Mouse (Mus musculus): ENCODE measurements at regions not wholly inside any gene's neighbourhood (a gene's known extent, or its start where the extent isn't known, plus 50 kb on each side); places are given as distances from the start of the nearest gene placed in this dataset.

DNA sequence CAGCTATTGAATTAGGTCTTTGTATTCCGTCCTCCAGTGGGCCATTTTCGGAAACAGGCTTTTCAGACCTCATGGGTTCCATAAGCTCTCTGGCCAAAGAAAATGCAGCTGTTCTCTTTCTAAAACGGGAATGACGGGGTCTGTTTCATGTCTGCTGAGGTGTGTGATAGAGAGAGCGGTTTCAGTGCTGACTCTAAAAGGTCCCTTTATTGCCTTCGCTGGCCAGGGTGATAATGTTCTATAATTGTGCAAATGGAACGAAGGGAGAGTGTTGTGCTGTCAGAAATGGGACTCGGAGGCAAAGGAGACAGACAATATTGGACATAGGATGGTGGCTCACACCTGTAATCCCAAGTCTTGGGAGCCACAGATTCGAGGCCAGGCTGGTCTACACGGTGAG, 53.5 kb upstream of the Osbpl8 start:
- no peak for ATAC-seq (ENCODE audit: insufficient number of reproducible peaks, low FRiP score, low TSS enrichment)

DNA sequence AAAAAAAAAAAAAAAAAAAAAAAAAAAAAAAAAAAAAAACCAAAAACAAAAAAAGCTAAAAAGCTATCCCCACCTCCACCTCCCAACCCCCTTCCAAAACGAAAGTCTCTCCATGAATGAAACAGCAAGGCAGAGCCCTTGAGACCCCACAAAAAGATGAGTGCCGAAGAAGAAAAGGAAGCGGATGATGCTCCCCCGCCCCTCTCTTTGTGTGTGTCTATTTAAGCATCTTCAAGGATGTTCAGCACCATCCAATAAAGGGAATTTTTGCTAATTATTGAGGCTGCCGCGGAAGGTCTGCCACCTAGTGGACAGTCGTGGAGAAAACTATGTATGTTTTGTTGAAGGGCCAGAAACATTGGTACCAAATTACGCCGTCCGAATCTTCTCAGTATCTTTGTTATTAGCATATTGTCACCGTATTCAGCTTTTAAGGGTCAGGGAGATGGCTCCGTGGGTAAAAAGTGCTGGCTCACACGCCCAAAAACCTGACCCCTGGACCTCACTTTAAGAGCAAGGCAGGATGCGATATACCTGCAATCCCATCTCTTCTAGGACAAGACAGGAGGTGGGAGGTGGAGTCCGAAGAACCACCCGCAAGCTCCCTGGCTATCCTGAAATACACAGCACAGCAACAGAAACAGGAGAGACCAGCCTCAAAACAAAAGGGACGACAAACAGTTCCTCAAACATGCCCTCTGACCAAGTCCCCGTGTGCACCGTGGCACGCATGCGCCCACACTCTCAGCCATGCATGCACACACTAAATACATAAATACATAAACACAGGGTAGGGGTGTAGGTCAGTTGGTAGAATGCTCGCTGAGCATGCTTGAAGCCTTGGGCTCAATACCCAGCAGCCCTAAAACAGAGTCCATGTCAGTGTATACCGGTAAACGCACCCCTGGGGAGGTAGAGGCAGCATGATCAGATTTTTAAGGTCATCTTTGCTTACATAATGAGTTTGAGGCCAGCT, 55.6 kb upstream of the Osbpl8 start:
- peak; percentile 76 for ATAC-seq (ENCODE audit: insufficient number of reproducible peaks, low FRiP score, low TSS enrichment)

GRCm38 (mm10) chr10:111107852-111108251, 56.7 kb upstream of the Osbpl8 start:
- no peak for ATAC-seq (ENCODE audit: insufficient number of reproducible peaks, low FRiP score, low TSS enrichment)

DNA sequence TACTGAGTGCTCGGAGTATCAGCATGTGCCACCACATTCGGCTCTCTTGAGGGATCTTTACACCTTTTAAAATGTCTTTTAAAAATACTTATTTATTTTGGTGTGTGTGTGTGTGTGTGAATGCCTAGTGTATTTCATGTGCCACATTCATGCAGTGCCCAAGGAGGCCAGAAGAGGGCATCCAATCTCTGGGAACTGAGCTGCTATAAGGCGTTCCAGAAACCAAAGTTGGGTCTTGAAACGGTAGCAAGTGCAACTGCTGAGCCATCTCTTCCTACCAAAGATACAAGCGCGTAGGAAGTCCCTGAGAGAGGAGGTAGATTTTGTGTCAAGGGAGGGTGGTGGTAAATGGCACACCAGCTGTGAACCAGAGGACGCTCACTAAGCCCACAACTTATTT, 57.2 kb upstream of the Osbpl8 start:
- ATAC-seq (ENCODE audit: insufficient number of reproducible peaks, low FRiP score, low TSS enrichment): no peak

GRCm38 (mm10) chr10:111106411-111106810, 58.1 kb upstream of the Osbpl8 start:
- no peak for ATAC-seq (ENCODE audit: insufficient number of reproducible peaks, low FRiP score, low TSS enrichment)

- no peak for ATAC-seq (ENCODE audit: insufficient number of reproducible peaks, low FRiP score, low TSS enrichment)
Observed at GRCm38 (mm10) chr10:111105662-111106061, 58.9 kb upstream of the Osbpl8 start.

GRCm38 (mm10) chr10:111103512-111103911, 61.0 kb upstream of the Osbpl8 start:
- no peak for ATAC-seq (ENCODE audit: insufficient number of reproducible peaks, low FRiP score, low TSS enrichment)

DNA sequence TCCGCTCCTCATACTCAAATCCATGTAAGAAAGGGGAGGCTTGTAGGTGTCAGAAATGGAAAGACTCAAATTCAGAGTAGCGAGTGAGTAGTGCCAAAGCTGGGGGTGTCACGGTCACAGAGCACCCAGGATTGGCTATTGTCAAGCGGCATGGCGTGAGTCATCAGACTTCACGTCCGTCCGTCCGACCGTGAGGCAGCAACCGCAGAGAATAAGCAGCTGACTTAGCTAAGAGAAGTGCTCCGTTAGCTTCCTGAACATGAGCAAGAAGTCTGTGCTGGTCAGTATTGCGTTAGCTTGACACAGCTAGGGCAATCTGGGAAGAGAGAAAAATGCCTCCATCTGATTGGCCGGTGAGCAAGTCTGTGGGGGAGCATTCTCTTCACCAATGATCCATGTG, 61.5 kb upstream of the Osbpl8 start:
- ATAC-seq (ENCODE audit: insufficient number of reproducible peaks, low FRiP score, low TSS enrichment): no peak

DNA sequence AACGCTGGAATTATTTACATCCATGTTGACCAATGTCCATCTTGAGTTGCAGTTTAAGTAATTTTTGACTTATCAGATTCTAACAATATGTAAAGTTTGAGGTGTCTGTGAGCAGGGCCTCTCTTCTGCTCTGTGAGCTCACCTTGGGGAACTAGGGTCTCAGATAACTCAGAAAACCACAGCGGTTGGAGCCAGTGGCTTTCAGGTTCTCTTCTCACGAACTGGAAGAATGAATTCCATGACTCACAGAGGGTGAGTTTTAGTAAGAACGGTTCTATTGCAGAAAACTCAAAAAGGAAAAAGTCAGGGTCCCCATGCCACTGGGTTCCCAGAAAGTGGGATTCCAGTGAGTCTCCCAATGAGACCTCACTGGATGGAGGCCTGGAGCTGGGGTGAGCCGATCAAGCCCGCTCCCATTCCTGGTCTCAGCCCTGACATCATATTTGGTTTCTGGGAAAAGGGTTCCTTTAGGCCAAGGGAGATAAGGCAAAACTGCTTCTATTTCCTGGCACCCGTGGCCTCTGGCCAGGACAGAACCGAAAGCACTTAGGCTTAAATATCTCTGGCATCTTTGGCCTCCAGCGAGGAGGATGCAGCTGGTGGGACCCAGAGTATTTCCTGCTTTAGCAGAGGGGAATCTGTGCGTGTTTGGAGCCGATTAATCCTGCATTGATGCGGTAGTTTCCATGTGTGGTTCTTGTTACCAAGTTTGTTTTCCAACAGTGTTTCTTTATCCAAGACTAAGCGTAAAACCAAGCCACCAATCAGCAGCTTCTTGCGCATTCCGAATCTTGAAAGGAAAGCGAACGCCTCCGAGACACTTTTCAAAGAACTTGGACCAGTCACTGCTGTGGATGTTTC, 62.4 kb upstream of the Osbpl8 start:
- no peak for ATAC-seq (ENCODE audit: insufficient number of reproducible peaks, low FRiP score, low TSS enrichment)

DNA sequence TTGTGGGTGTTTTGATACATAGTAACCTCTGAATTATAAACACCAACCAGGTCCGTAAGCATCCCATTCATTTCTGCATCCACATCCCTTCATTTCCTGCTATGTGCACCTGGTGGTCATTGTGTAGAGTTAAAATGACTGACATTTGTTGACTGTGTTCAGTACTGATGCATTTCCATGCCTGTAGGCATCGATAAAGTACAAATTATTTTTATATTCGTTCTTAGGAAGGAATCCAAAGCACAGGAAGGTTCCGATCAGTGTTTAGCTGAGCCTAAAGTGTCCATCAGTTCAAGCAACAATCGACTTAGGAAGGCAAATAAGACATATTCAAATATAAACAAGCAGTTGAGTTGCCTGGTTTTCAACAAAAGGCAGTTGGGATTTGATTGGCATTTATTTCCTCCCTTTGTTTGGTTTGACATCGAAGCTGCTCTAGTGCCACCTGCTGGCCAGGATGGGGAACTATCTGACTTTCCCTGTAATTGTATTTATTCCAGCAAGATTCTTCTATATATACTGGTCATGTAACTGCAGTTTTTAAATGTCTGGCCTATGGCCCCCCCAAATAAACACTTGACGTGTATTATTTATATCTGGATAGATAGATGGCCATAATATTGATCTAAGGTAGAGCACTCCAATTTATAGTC, 64.6 kb upstream of the Osbpl8 start:
- ATAC-seq (ENCODE audit: insufficient number of reproducible peaks, low FRiP score, low TSS enrichment): peak; percentile 50

DNA sequence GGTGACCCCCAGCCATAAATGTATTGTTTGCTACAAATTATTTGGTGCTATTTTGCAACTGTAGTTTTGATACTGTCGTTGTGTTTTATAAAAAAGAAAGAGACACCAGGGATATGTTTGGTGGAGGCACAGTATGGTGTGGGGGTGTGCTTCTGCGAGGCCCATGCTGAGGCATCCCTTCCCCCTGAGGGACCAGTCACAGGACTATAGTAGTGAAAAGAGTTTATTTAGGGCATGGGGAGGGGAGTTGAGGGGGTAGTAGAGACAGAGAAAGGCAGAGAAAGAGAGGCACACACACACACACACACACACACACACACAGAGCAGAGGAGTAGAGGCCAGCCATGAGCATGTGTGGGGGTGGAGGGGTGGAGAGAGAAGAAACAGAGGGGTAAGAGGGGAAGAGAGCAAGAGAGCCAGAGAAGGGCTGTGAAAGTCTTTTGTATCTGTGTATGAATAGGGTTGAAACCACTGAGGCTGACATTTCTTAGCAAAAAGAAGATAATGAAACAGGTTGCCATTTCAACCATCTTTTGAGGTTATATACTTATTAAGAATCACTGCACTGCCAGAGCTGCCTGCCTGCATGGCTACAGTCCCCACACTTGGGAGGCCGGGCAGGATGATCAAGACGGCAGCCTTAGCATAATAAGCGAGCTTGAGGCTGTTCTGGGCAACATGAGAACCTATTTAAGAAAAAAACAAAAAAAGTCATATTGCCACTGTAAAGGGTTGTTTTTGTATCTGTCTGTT, 65.3 kb upstream of the Osbpl8 start:
- no peak for ATAC-seq (ENCODE audit: insufficient number of reproducible peaks, low FRiP score, low TSS enrichment)

DNA sequence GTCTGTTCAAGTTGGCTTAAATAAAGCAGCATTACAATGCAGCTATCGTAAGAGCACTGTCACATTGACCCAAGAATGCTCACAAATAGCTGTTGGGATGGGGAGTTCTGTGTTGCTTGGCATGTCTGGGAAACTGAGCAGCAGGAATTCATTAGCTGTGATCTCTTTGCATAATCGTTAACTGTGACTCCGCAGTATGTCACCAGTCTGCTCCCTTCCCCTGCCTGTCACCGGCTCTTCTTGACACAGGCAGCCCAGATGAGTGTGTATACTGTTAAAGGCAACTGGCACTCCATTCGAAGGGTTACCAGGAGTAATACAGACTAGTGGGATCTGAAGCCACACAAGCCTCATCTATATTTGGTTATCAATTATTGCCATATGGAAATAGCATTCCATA, 67.3 kb upstream of the Osbpl8 start:
- no peak for ATAC-seq (ENCODE audit: insufficient number of reproducible peaks, low FRiP score, low TSS enrichment)

DNA sequence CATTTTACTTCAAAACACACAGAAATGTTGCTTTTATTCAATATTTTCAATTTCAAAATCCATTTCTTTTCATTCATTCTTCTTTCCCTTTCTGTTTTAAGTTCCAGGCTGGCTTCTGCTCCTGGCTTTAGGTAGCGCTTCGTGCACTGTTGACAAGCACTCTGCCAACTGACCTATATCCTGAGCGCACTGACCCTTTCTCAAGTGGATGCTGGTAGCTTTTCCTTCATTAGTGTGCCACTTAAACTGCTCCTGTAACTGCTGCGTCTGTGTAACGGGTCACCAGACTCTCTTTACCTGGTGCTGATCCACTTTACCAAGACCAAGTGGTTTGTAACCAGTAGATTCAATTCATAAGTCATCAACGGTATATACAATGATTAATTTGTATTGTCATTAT, 67.7 kb upstream of the Osbpl8 start:
- no peak for ATAC-seq (ENCODE audit: insufficient number of reproducible peaks, low FRiP score, low TSS enrichment)

GRCm38 (mm10) chr10:111094405-111094804, 70.1 kb upstream of the Osbpl8 start:
- no peak for ATAC-seq (ENCODE audit: insufficient number of reproducible peaks, low FRiP score, low TSS enrichment)

- no peak for ATAC-seq (ENCODE audit: insufficient number of reproducible peaks, low FRiP score, low TSS enrichment)
Observed at GRCm38 (mm10) chr10:111089382-111089781, 75.2 kb upstream of the Osbpl8 start.

DNA sequence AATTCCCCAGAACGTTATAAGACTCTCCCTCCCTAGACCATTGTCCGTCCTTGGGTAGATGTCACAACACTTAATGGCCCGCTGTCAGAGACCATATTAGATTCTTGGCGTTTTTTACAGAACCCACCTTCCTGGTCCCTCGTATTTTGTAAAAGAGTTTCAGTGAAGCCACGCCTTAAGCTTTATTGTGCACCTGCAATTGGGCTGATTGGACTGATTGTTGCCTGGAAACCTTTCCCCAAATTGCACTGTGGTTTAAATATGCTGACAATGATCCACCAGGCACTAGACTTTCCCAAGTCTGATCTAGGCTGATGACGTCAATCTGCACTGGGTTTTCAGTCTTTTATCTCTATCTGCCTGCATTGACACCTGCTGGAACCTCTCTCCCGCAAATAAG, 75.6 kb upstream of the Zdhhc17 start:
- no peak for ATAC-seq (ENCODE audit: insufficient number of reproducible peaks, low FRiP score, low TSS enrichment)

DNA sequence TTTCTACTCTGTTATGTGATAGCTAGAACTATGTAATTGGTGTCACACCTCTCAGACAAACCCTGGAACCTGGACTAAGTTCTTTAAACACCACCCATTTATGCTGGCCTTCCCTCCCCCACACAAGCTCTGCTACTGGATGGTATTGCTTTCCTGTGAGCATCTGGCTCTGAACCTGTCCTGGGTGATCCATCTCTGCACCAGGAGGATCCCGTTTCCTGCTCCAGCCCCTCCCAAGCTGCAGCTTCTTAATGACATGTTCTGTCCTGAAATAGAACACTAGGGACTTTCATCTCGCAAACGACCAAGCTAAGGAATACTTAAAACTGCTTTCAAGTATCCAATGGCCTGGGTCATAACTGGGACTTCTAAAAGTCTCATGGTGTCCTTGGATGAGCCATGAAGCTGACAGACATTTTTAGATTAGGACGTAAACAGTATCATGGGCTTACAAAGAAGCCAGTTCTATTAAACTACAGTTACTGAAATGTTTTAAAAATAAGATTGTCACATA, 74.4 kb upstream of the Zdhhc17 start:
- ATAC-seq (ENCODE audit: insufficient number of reproducible peaks, low FRiP score, low TSS enrichment): no peak

- ATAC-seq (ENCODE audit: insufficient number of reproducible peaks, low FRiP score, low TSS enrichment): no peak
Observed at GRCm38 (mm10) chr10:111083861-111084260, 73.9 kb upstream of the Zdhhc17 start.

GRCm38 (mm10) chr10:111083338-111083737, 73.4 kb upstream of the Zdhhc17 start:
- no peak for ATAC-seq (ENCODE audit: insufficient number of reproducible peaks, low FRiP score, low TSS enrichment)

GRCm38 (mm10) chr10:111080322-111080721, 70.4 kb upstream of the Zdhhc17 start:
- ATAC-seq (ENCODE audit: insufficient number of reproducible peaks, low FRiP score, low TSS enrichment): no peak

Measured in cerebellum, adult (tissue).